Mouse (Mus musculus) forebrain, embryonic 16.5 days (tissue): ENCODE data around the gene Gna15. TPM values are rescaled to one million over a fixed set of nuclear protein-coding genes. Genes with fewer than 3 reads are reported as not detected.

Experiments
- ATAC-seq: fragments of 200-750 bp; cut with Nextera tagmentation; 2 replicates; pipeline ENCODE4 v1.8.0; 2017; ENCODE audit warnings: mild to moderate bottlenecking, moderate library complexity
- H3K27ac ChIP-seq: fragments of 300-500 bp; sonication (generic); 2 replicates; pipeline ENCODE4 v1.5.1; 2014; ENCODE audit warnings: low read length, control low read depth
- H3K27me3 ChIP-seq: fragments of 300-500 bp; sonication (generic); replicated peaks from 2 replicates; pipeline ENCODE4 v1.6.1; 2014; ENCODE audit warnings: low read length; ENCODE audit not compliant: control insufficient read depth, insufficient read depth
- H3K36me3 ChIP-seq: fragments of 300-500 bp; sonication (generic); 2 replicates; pipeline ENCODE4 v1.6.1; 2014; ENCODE audit not compliant: control insufficient read depth, insufficient read depth
- H3K4me1 ChIP-seq: fragments of 300-500 bp; sonication (generic); replicated peaks from 2 replicates; pipeline ENCODE4 v1.6.1; 2014; ENCODE audit warnings: low read length; ENCODE audit not compliant: control insufficient read depth, insufficient read depth
- H3K4me2 ChIP-seq: fragments of 300-500 bp; sonication (generic); 2 replicates; pipeline ENCODE4 v1.6.1; 2014; ENCODE audit warnings: mild to moderate bottlenecking, low read length, control low read depth
- H3K4me3 ChIP-seq: fragments of 300-500 bp; sonication (generic); replicated peaks from 2 replicates; pipeline ENCODE4 v1.5.1; 2014; ENCODE audit warnings: mild to moderate bottlenecking, low read length, control low read depth
- H3K9ac ChIP-seq: fragments of 300-500 bp; sonication (generic); replicated peaks from 2 replicates; pipeline ENCODE4 v1.6.1; 2014; ENCODE audit warnings: low read depth, low read length, control low read depth
- H3K9me3 ChIP-seq: fragments of 300-500 bp; sonication (generic); 2 replicates; pipeline ENCODE4 v1.6.1; 2016; ENCODE audit warnings: low read length; ENCODE audit not compliant: control insufficient read depth
- WGBS: fragments of 180-500 bp; shearing (Covaris S2); extraction: QIAGEN DNeasy Blood & Tissue Kit; methylation state at CpG from one replicate; pipeline ENCODE4 v1.1.7; 2014; 5-methylcytosine and 5-hydroxymethylcytosine counted together
- polyA plus RNA-seq: library from polyadenylated mRNA; unstranded; fragments of >200 nt; fragmentation: Nextera tagmentation; extraction: Ambion mirVana; gene quantifications from 2 replicates; pipeline ENCODE4 v1.2.1, GENCODE M21; 2015

The Gna15 gene
- polyA plus RNA-seq, 1 experiment from 2014 or later = 0.42 TPM

- 0 out of 2 replicates have a peak, but pooled peaks cover 4% of the 10 kb centered on the region for H3K36me3 ChIP-seq
- H3K9ac ChIP-seq = no peak overlapping the region
- no peak overlapping the region for H3K4me3 ChIP-seq
- WGBS = 80% methylated on average over 6 of the region's 6 CpGs
- no peaks in the 10 kb centered on the region for H3K27me3 ChIP-seq
- H3K27ac ChIP-seq = no peak overlapping the region
- H3K4me1 ChIP-seq = no peaks in the 10 kb centered on the region
- ATAC-seq = no peak
- no peak overlapping the region for H3K4me2 ChIP-seq
- no peaks in the 10 kb centered on the region for H3K9me3 ChIP-seq
Measured at GRCm38 (mm10) chr10:81536734-81537133, 12.7 kb upstream of the Gna15 start.

GRCm38 (mm10) chr10:81534826-81535225 is 10.8 kb upstream of the Gna15 start:
- H3K4me3 ChIP-seq = no peak overlapping the region
- no peak overlapping the region for H3K9ac ChIP-seq
- no peaks in the 10 kb centered on the region for H3K27me3 ChIP-seq
- H3K4me1 ChIP-seq = no peaks in the 10 kb centered on the region
- 61% methylated on average over 16 of the region's 16 CpGs for WGBS
- H3K36me3 ChIP-seq = peaks cover 13% of the 10 kb centered on the region; the same call in 1 of the 2 replicates
- ATAC-seq = no peak
- H3K9me3 ChIP-seq = no peaks in the 10 kb centered on the region
- H3K27ac ChIP-seq = no peak overlapping the region
- no peak overlapping the region for H3K4me2 ChIP-seq

- ATAC-seq = no peak
- peaks cover 3% of the 10 kb centered on the region; the same call in 1 of the 2 replicates for H3K27me3 ChIP-seq
- no peak overlapping the region for H3K4me3 ChIP-seq
- H3K36me3 ChIP-seq = peaks cover 13% of the 10 kb centered on the region
- no peak overlapping the region for H3K27ac ChIP-seq
- H3K4me1 ChIP-seq = no peaks in the 10 kb centered on the region
- no peak overlapping the region for H3K4me2 ChIP-seq
- no peaks in the 10 kb centered on the region for H3K9me3 ChIP-seq
- 18% methylated on average over 14 of the region's 14 CpGs for WGBS
- H3K9ac ChIP-seq = no peak overlapping the region
Measured at GRCm38 (mm10) chr10:81526779-81527178, 2.8 kb upstream of the Gna15 start.

DNA sequence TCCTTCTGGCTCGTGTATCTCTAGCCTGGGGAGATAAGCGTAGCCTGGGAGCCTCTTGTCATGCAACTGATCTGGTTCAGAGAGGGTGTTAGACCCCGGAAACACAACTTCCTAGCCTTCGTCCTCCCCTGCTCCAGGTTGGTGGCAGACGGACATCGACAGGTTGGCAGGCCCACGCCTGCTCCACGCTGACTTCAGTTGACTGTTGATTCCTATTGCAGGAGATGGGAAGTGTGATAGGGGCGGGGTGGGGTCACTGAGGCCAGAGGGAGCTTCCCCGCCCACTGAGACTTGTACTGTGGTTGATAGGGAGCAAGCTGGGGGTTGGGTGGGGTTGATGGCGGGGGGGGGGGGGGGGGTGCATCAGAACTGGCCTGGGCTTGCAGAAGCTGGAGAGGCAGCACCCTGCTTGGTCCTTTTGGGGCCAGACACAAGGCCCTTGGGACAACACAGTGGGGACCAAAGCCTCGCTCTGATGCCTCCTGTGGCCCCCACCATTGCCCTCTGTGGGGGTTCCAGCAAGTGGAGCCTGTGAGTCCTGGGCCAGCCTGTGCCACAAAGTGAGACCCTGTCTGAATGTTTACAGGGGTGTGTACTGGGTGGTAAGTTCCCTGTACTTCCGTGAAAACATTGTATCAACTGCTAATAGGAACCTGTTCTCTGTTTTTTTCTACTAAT is 1.1 kb upstream of the Gna15 start:
- no peak overlapping the region for H3K4me3 ChIP-seq
- no peak overlapping the region for H3K9ac ChIP-seq
- 71% methylated on average over 12 of the region's 13 CpGs for WGBS
- no peak overlapping the region for H3K4me2 ChIP-seq
- H3K27ac ChIP-seq = no peak overlapping the region
- ATAC-seq = no peak
- no peaks in the 10 kb centered on the region for H3K9me3 ChIP-seq
- H3K36me3 ChIP-seq = peaks cover 7% of the 10 kb centered on the region
- H3K4me1 ChIP-seq = no peaks in the 10 kb centered on the region
- H3K27me3 ChIP-seq = peaks cover 3% of the 10 kb centered on the region; the same call in 1 of the 2 replicates

GRCm38 (mm10) chr10:81523570-81523969 is 455 bp downstream of the Gna15 start:
- Histone ChIP-seq H3K9ac (no peak overlapping the region), H3K9me3 (no peaks in the 10 kb centered on the region), H3K4me2 (no peak overlapping the region), H3K27me3 (peaks cover 3% of the 10 kb centered on the region; the same call in 1 of the 2 replicates), H3K27ac (no peak overlapping the region), H3K36me3 (no peaks in the 10 kb centered on the region), H3K4me1 (no peaks in the 10 kb centered on the region), H3K4me3 (no peak overlapping the region)
- WGBS = 25% methylated on average over 19 of the region's 19 CpGs
- no peak for ATAC-seq

DNA sequence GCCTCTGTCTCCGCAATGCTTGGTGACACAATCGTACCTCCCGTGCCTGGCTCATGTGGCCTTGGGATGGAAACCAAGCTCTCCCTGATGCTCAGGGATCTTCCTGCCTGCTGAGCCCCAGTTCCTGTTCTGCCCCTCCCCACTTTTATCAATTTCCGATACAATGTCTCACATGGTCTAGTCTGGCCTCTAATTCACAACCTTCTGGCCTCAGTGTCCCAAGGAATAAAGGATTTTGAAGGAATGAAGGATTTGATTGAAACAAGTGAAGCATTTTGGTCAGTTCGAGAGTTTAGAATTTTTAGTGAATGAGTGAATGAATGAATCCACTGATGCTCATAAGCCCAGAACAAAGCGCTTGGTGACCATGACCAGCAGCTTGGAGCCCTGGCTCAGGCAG is 883 bp downstream of the Gna15 start:
- Histone ChIP-seq H3K9ac (no peak overlapping the region), H3K4me1 (no peaks in the 10 kb centered on the region), H3K9me3 (no peaks in the 10 kb centered on the region), H3K27me3 (peaks cover 3% of the 10 kb centered on the region; the same call in 1 of the 2 replicates), H3K4me2 (no peak overlapping the region), H3K27ac (no peak overlapping the region), H3K4me3 (no peak overlapping the region), H3K36me3 (no peaks in the 10 kb centered on the region)
- WGBS = 75% methylated on average over 6 of the region's 6 CpGs
- ATAC-seq = no peak

GRCm38 (mm10) chr10:81519978-81520365 is 4.1 kb downstream of the Gna15 start:
- ATAC-seq = no peak
- Histone ChIP-seq H3K9me3 (no peaks in the 10 kb centered on the region), H3K27ac (no peak overlapping the region), H3K36me3 (no peaks in the 10 kb centered on the region), H3K4me1 (no peaks in the 10 kb centered on the region), H3K4me2 (no peak overlapping the region), H3K27me3 (peaks cover 3% of the 10 kb centered on the region; the same call in 1 of the 2 replicates), H3K4me3 (no peak overlapping the region), H3K9ac (no peak overlapping the region)
- 77% methylated on average over 3 of the region's 3 CpGs for WGBS

- 91% methylated on average over 6 of the region's 6 CpGs for WGBS
- Histone ChIP-seq H3K27me3 (peaks cover 3% of the 10 kb centered on the region; the same call in 1 of the 2 replicates), H3K9ac (no peak overlapping the region), H3K9me3 (no peaks in the 10 kb centered on the region), H3K4me3 (no peak overlapping the region), H3K36me3 (no peaks in the 10 kb centered on the region), H3K4me2 (no peak overlapping the region), H3K27ac (no peak overlapping the region), H3K4me1 (no peaks in the 10 kb centered on the region)
- no peak for ATAC-seq
Measured at GRCm38 (mm10) chr10:81519227-81519977, 4.6 kb downstream of the Gna15 start.

DNA sequence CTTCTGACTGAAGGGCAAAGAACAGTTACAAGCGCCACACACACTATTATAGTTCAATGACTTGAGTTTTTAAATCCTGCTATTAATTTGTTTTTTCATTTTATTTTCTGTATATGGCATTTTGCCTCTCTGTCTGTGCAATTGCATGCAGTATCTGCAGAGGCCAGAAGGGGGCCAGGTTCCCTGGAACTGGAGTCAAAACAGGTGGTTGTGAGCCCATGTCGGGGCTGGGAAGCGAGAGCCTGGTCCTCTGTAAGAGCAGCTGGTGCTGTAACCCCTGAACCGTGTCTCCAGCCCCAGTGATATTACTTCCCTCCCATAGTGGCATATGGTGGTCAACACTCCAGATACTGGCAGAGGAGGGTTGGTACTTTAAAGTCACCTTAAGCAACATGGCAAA is 5.5 kb downstream of the Gna15 start:
- 15% methylated on average over 4 of the region's 4 CpGs for WGBS

More for the DNA sequence above, 5.5 kb downstream of the Gna15 start:
- Histone ChIP-seq H3K9me3 (no peaks in the 10 kb centered on the region), H3K9ac (no peak overlapping the region), H3K4me1 (no peaks in the 10 kb centered on the region), H3K27me3 (no peaks in the 10 kb centered on the region), H3K4me3 (no peak overlapping the region), H3K4me2 (no peak overlapping the region), H3K27ac (no peak overlapping the region), H3K36me3 (no peaks in the 10 kb centered on the region)
- ATAC-seq = no peak
